Mouse (Mus musculus) liver, embryonic 16.5 days (tissue): ENCODE results near the gene Gtf2h2. TPM values are rescaled to one million over a fixed set of nuclear protein-coding genes. Genes with fewer than 3 reads are reported as not detected.

Experiments used
- ATAC-seq: fragments of 200-750 bp; cut with Nextera tagmentation; 2 replicates; pipeline ENCODE4 v1.8.0; 2017; ENCODE audit warnings: low read depth, mild to moderate bottlenecking, moderate number of reproducible peaks, moderate library complexity
- H3K27ac ChIP-seq: fragments of 300-500 bp; sonication (generic); 2 replicates; pipeline ENCODE4 v1.5.1; 2014; ENCODE audit warnings: mild to moderate bottlenecking, low read length
- H3K27me3 ChIP-seq: fragments of 300-500 bp; sonication (generic); 2 replicates; pipeline ENCODE4 v1.6.1; 2014; ENCODE audit warnings: low read depth, low read length, mixed read lengths; ENCODE audit not compliant: control insufficient read depth, insufficient read depth
- H3K36me3 ChIP-seq: fragments of 300-500 bp; sonication (generic); 2 replicates; pipeline ENCODE4 v1.6.1; 2014; ENCODE audit warnings: mild to moderate bottlenecking; ENCODE audit not compliant: control insufficient read depth, insufficient read depth
- H3K4me1 ChIP-seq: fragments of 300-500 bp; sonication (generic); 2 replicates; pipeline ENCODE4 v1.6.1; 2014; ENCODE audit warnings: low read depth, low read length, mixed read lengths; ENCODE audit not compliant: control insufficient read depth
- H3K4me2 ChIP-seq: fragments of 300-500 bp; sonication (generic); 2 replicates; pipeline ENCODE4 v1.6.1; 2014; ENCODE audit warnings: low read depth, low read length, mixed read lengths
- H3K4me3 ChIP-seq: fragments of 300-500 bp; sonication (generic); 2 replicates; pipeline ENCODE4 v1.5.1; 2014; ENCODE audit warnings: low read depth, mild to moderate bottlenecking, low read length
- H3K9ac ChIP-seq: fragments of 300-500 bp; sonication (generic); 2 replicates; pipeline ENCODE4 v1.6.1; 2014; ENCODE audit warnings: low read depth, low read length
- H3K9me3 ChIP-seq: fragments of 300-500 bp; sonication (generic); replicated peaks from 2 replicates; pipeline ENCODE4 v1.6.1; 2016; ENCODE audit warnings: low read length; ENCODE audit not compliant: control insufficient read depth
- WGBS: fragments of 180-500 bp; shearing (Covaris S2); extraction: QIAGEN DNeasy Blood & Tissue Kit; methylation state at CpG from one replicate; pipeline ENCODE4 v1.1.7; 2014; ENCODE audit not compliant: insufficient replicate concordance; 5-methylcytosine and 5-hydroxymethylcytosine counted together
- polyA plus RNA-seq: library from polyadenylated mRNA; unstranded; fragments of >200 nt; fragmentation: Nextera tagmentation; extraction: Ambion mirVana; gene quantifications from 2 replicates; pipeline ENCODE4 v1.2.1, GENCODE M21; 2015

The Gtf2h2 gene
- polyA plus RNA-seq: 20.0 and 22.3 TPM in 2 replicates

GRCm38 (mm10) chr13:100492061-100492787 lies at the start of gene Gtf2h2:
Gene Gtf2h2, minus strand, starts transcription at chr13:100492579.
- WGBS: under 1% methylated on average over 51 of the region's 51 CpGs
- H3K9me3 ChIP-seq: no peaks in the 10 kb centered on the region
- no peaks in the 10 kb centered on the region for H3K27me3 ChIP-seq
- peak within 1 kb of the TSS; percentile 97 for H3K4me3 ChIP-seq
- peak within 1 kb of the TSS; percentile 63 for H3K27ac ChIP-seq
- peaks cover 3% of the 10 kb centered on the region; the same call in 1 of the 2 replicates for H3K36me3 ChIP-seq
- ATAC-seq: peak; percentile 74
- peaks cover 12% of the 10 kb centered on the region for H3K4me1 ChIP-seq
- peak within 1 kb of the TSS; percentile 84 for H3K4me2 ChIP-seq
- H3K9ac ChIP-seq: peak within 1 kb of the TSS; percentile 88

DNA sequence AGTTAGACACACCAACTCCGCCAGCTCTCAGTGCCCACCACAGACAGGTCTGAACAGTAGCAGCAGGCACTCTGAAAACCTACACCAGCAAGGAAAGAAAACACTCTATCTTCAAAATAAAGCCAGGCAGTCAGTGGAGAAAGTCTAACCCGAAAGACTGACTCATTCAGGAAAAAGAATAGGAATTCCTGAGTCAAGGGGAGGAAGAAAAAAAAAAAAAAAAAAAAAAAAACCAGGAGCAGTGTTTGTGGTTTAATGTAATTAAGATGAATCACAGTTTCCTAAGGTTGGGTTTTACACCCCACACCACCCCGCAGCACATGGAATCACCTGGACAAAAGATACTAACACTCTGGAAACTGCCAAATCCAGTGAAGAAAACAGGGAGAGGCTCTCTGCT lies 43.8 kb upstream of the Gtf2h2 start:
- H3K36me3 ChIP-seq: no peaks in the 10 kb centered on the region
- H3K4me3 ChIP-seq: no peak overlapping the region
- no peaks in the 10 kb centered on the region for H3K9me3 ChIP-seq
- H3K27me3 ChIP-seq: no peaks in the 10 kb centered on the region
- H3K4me2 ChIP-seq: no peak overlapping the region
- no peak overlapping the region for H3K9ac ChIP-seq
- WGBS: 55% methylated on average over 3 of the region's 3 CpGs
- no peak overlapping the region for H3K27ac ChIP-seq
- no peak for ATAC-seq
- H3K4me1 ChIP-seq: no peaks in the 10 kb centered on the region; the same call in 1 of the 2 replicates

- Histone ChIP-seq H3K4me1 (no peaks in the 10 kb centered on the region; the same call in 1 of the 2 replicates), H3K9me3 (no peaks in the 10 kb centered on the region), H3K36me3 (no peaks in the 10 kb centered on the region; the same call in 1 of the 2 replicates), H3K4me2 (0 out of 2 replicates have a peak overlapping the region, but pooled peaks have one; percentile 6), H3K9ac (no peak overlapping the region), H3K4me3 (no peak overlapping the region), H3K27me3 (no peaks in the 10 kb centered on the region), H3K27ac (peak overlapping the region; percentile 68)
- WGBS: 30% methylated on average over 6 of the region's 6 CpGs
- ATAC-seq: peak; percentile 92
Measured at GRCm38 (mm10) chr13:100532788-100533365, 40.5 kb upstream of the Gtf2h2 start.

DNA sequence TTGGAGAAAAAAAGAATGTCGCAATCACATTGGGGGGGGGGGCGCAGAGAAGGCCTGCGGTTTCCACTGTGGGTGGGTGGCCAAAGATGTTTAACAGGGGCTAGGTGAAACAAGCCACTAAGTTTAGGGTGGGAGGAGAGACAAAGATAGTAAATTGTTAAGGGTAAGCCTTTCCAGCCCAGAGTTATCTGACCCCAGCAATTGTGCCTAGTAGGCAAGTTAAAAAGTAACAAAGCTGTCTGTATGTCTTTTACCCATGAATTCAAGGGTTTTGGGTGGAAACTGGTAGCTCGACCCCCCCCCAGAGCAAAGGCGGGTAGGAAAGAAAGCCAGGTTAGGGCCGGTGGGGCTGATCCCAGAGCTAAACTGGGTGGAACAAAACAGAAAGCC lies 34.3 kb upstream of the Gtf2h2 start:
- Histone ChIP-seq H3K4me3 (no peak overlapping the region), H3K27me3 (no peaks in the 10 kb centered on the region), H3K27ac (peak overlapping the region; percentile 38), H3K9ac (no peak overlapping the region), H3K4me2 (0 out of 2 replicates have a peak overlapping the region, but pooled peaks have one; percentile 1), H3K36me3 (no peaks in the 10 kb centered on the region; the same call in 1 of the 2 replicates), H3K4me1 (peaks cover 4% of the 10 kb centered on the region), H3K9me3 (no peaks in the 10 kb centered on the region)
- peak; percentile 31; the same call in 1 of the 2 replicates for ATAC-seq
- WGBS: 47% methylated on average over 6 of the region's 6 CpGs

DNA sequence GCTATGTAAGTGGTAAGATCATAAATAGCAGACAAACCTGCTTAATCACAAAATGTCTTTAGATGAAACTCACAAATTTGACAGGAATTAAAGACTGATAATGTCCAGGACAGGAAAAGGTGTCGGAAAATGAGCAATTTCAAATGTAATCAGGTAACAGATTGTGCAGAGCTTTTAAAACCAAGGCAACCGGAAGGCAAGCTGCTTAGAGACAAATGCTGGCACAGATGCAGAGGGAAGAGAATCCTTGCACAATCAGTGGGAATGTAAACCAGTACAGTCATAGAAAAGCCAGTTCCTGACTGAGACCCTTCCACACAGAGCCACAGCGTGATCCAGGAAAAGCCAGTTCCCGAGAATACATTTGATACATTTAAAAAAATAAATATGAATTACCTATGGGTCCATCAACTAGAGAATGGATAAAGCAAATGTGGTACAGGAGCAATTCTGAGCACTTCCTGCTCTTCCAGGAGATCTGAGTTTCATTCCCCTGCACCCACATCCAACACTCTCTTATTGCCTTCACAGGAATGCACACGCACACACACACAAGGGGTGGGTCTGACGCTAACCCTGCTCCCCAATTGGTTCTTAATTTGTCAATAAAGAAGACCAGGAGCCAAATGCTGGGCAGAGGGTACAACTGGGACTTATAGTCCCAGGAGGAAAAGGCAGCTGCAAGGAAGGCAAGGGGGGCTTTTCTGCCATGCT lies 33.7 kb upstream of the Gtf2h2 start:
- 59% methylated on average over 6 of the region's 6 CpGs for WGBS
- no peak overlapping the region for H3K4me2 ChIP-seq

GRCm38 (mm10) chr13:100524896-100525295 lies 32.5 kb upstream of the Gtf2h2 start:
- H3K9ac ChIP-seq: no peak overlapping the region
- ATAC-seq: no peak
- H3K27me3 ChIP-seq: no peaks in the 10 kb centered on the region
- no peak overlapping the region for H3K4me2 ChIP-seq
- WGBS: 75% methylated on average over 6 of the region's 6 CpGs
- no peak overlapping the region for H3K27ac ChIP-seq
- no peaks in the 10 kb centered on the region for H3K9me3 ChIP-seq
- no peaks in the 10 kb centered on the region; the same call in 1 of the 2 replicates for H3K36me3 ChIP-seq
- H3K4me3 ChIP-seq: no peak overlapping the region
- H3K4me1 ChIP-seq: peaks cover 4% of the 10 kb centered on the region

More for the DNA sequence above, 33.7 kb upstream of the Gtf2h2 start:
- Histone ChIP-seq H3K9ac (no peak overlapping the region), H3K4me3 (no peak overlapping the region), H3K36me3 (no peaks in the 10 kb centered on the region; the same call in 1 of the 2 replicates), H3K4me1 (peaks cover 4% of the 10 kb centered on the region), H3K27me3 (no peaks in the 10 kb centered on the region), H3K9me3 (no peaks in the 10 kb centered on the region), H3K27ac (peak overlapping the region; percentile 38)
- no peak for ATAC-seq

DNA sequence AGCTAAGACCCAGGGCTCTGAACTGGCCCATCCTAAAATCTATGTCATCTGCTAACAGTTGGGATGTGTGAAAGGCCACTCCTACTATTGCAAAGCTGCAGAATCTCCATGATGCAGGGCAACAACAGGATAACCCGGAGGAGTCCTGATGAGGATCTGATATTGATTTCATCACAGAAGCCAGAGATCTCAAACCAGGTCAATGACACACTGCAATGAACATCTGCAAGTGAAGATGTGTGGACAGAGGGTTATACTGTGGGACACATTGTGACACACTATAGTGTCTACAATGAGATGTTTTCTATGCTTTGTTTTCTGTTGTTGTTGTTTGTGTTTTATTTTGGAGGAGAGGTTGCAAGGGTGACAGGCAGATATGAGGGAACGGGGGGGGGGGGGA lies 31.3 kb upstream of the Gtf2h2 start:
- ATAC-seq: no peak
- Histone ChIP-seq H3K27ac (no peak overlapping the region), H3K4me1 (peaks cover 4% of the 10 kb centered on the region), H3K36me3 (no peaks in the 10 kb centered on the region), H3K9me3 (no peaks in the 10 kb centered on the region), H3K9ac (no peak overlapping the region), H3K27me3 (no peaks in the 10 kb centered on the region), H3K4me2 (no peak overlapping the region), H3K4me3 (no peak overlapping the region)
- WGBS: 59% methylated on average over 2 of the region's 2 CpGs

GRCm38 (mm10) chr13:100521724-100522591 lies 29.6 kb upstream of the Gtf2h2 start:
- 65% methylated on average over 9 of the region's 9 CpGs for WGBS
- peaks cover 4% of the 10 kb centered on the region for H3K4me1 ChIP-seq
- H3K4me2 ChIP-seq: no peak overlapping the region
- no peak overlapping the region for H3K4me3 ChIP-seq
- H3K9me3 ChIP-seq: no peaks in the 10 kb centered on the region
- no peaks in the 10 kb centered on the region for H3K27me3 ChIP-seq
- ATAC-seq: no peak
- H3K36me3 ChIP-seq: no peaks in the 10 kb centered on the region
- H3K9ac ChIP-seq: no peak overlapping the region
- H3K27ac ChIP-seq: no peak overlapping the region
